Mouse (Mus musculus): ENCODE measurements at regions not wholly inside any gene's neighbourhood (a gene's known extent, or its start where the extent isn't known, plus 50 kb on each side); places are given as distances from the start of the nearest gene placed in this dataset.

DNA sequence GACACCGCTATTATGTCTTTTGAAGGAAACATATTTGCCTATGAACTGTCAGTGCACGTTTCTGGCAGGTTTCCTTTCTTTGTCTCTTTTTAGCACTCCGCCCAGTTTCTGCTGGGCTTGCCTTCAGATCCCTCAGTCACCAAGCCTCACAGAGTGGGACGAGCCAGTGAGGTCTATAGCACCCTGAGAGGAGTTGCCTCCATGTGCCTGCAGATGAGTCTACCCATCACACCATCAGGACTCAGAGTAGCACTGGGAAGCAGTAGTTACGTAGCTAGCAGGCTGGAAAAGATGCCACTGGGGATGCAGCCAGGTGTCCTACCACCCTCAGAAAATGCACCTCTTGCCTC, 141.5 kb upstream of the Smim15 start:
- Histone ChIP-seq H3K36me3 (no peaks in the 10 kb centered on the region), H3K9ac (replicated peaks) (no peak overlapping the region), H3K4me3 (no peak overlapping the region), H3K27ac (replicated peaks) (no peak overlapping the region), H3K9me3 (no peaks in the 10 kb centered on the region), H3K27me3 (no peaks in the 10 kb centered on the region), H3K4me2 (replicated peaks) (no peak overlapping the region), H3K4me1 (0 out of 2 replicates have a peak, but pooled peaks cover 4% of the 10 kb centered on the region)
- 70% methylated on average over 5 of the region's 5 CpGs for WGBS
- no peak for ATAC-seq (replicated peaks)

DNA sequence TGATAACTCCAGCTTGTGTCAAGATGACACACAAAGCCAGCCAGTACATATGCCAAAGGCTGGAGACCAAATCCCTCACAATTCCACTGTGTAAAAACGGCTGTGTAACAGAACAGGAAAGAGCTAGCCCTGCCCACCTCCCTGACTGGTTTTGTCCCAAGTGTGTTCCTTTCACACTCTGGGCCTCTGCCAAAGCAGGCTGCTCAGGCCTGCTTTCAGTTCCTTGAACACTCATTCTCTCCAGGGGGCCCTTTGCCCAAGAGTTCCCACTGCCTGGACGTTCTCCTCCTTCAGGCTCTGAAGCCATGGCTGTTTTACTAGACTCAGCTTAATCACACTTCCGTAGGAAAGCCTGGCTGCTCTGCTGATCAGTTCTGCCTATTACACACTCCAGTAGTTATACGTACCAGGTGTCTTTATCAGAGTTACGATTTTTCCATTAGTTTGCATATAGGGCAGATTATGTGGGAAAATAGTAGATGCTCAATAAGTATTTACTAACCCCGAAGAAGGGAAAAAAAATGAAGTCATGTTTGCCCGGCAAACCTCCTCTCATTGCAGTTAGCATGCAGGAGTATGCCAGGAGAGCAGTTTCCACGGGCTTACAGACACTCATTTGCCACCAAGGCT, 144.5 kb upstream of the Smim15 start:
- Histone ChIP-seq H3K27ac (replicated peaks) (no peak overlapping the region), H3K9ac (replicated peaks) (no peak overlapping the region), H3K4me1 (0 out of 2 replicates have a peak, but pooled peaks cover 4% of the 10 kb centered on the region), H3K9me3 (no peaks in the 10 kb centered on the region), H3K4me2 (replicated peaks) (no peak overlapping the region), H3K4me3 (no peak overlapping the region), H3K27me3 (no peaks in the 10 kb centered on the region), H3K36me3 (no peaks in the 10 kb centered on the region)
- 55% methylated on average over 8 of the region's 8 CpGs for WGBS
- no peak for ATAC-seq (replicated peaks)

DNA sequence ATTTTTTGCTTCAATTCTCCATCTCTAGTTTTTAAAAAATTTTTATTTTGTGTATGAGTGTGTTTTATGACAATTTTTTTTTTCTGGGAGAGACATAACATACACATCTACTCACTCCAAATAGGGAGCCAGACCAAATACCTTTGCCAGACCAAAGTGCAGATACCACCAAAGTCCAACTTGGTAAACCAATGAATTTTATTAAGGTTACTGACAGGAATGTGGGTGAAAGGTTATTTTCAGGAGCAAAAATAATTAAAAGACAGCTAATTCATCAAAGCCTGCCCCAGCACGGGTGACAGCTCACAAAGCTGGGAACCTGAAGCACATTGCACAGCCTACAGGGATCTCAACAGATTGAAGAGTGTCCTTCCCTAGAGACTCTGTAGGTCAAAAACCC, 146.6 kb upstream of the Smim15 start:
- no peak overlapping the region for H3K9ac ChIP-seq (replicated peaks)
- no peaks in the 10 kb centered on the region for H3K27me3 ChIP-seq
- H3K9me3 ChIP-seq, result no peaks in the 10 kb centered on the region
- WGBS, result 86% methylated on average over 1 of the region's 1 CpGs
- H3K4me3 ChIP-seq, result no peak overlapping the region
- H3K36me3 ChIP-seq, result no peaks in the 10 kb centered on the region
- H3K4me2 ChIP-seq (replicated peaks), result no peak overlapping the region
- H3K4me1 ChIP-seq, result no peaks in the 10 kb centered on the region
- H3K27ac ChIP-seq (replicated peaks), result no peak overlapping the region
- ATAC-seq (replicated peaks), result no peak

DNA sequence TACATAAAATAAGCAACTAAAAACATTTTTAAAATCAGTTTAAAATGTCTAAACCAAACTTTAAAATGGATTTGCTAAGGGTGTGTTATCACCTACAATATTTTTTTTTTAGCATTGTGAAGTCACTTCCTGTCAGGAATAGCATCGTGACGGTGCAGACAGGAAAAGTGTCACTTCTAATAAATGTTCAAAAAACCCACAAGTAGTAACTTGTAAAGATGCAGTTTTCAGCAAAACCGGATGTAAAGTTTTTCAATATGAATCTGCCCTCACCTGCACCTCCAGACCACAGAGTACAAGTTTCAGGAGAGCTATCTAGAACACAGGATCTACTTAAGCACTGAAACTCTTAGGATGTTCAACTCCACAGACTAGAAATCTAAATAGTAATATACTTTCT, 147.1 kb upstream of the Smim15 start:
- 87% methylated on average over 3 of the region's 3 CpGs for WGBS
- ATAC-seq (replicated peaks), result no peak
- H3K4me3 ChIP-seq, result no peak overlapping the region
- H3K9me3 ChIP-seq, result no peaks in the 10 kb centered on the region
- no peak overlapping the region for H3K27ac ChIP-seq (replicated peaks)
- peaks cover 3% of the 10 kb centered on the region for H3K4me1 ChIP-seq
- H3K4me2 ChIP-seq (replicated peaks), result no peak overlapping the region
- no peak overlapping the region for H3K9ac ChIP-seq (replicated peaks)
- no peaks in the 10 kb centered on the region for H3K27me3 ChIP-seq
- no peaks in the 10 kb centered on the region for H3K36me3 ChIP-seq

DNA sequence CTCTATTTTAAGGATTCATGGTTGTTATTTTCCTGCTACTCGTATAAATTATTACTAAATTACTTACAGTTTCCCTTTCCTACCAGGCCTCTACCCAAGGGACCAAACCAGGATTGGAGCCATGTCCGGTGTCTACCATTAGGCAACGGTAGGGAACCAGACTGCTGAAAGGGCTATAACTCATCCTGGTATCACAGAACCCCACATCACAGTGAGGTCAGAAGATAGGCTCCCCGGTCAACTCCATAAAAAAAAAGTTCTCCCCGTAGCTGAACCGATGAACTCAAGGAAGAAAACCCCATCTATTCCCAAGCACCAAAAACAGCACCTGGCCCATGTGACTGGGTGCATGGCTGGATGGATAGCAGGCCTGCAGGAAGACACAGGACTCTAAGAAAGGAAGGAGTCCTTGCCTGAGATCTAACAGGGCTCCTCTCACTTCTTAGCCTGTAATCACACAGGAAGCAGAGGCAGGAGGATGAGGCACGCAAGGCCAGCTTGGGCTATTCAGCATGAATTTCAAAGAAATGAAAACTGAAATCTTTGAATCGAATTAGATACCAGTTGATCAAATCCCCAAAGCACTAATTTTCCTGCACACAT, 150.6 kb upstream of the Smim15 start:
- WGBS, result 95% methylated on average over 8 of the region's 8 CpGs
- Histone ChIP-seq H3K27ac (replicated peaks) (no peak overlapping the region), H3K9ac (replicated peaks) (no peak overlapping the region), H3K4me1 (peaks cover 14% of the 10 kb centered on the region), H3K36me3 (no peaks in the 10 kb centered on the region), H3K4me2 (replicated peaks) (no peak overlapping the region), H3K4me3 (no peak overlapping the region), H3K9me3 (no peaks in the 10 kb centered on the region), H3K27me3 (no peaks in the 10 kb centered on the region)
- ATAC-seq (replicated peaks), result no peak

DNA sequence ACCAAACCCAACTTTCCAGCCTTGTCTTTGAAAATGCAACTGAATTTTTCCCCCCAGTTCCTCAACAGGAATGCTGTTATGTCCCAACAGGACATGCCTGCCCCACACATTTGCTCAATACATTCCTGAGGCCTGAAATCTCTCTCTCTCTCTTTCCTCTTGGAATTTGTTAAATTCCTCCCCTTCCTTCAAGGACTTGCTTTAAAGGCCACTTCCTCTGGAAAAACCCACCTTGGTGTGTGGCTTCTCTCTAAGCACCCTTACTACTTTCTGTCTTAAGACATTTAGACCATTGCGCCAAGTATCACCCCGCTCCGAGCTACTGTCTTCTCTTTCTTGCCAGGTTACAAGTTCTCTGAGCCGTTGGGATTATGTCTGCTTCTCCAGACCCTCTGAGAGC, 151.2 kb upstream of the Smim15 start:
- Histone ChIP-seq H3K4me3 (no peak overlapping the region), H3K9me3 (no peaks in the 10 kb centered on the region), H3K27ac (replicated peaks) (no peak overlapping the region), H3K4me1 (peaks cover 14% of the 10 kb centered on the region), H3K4me2 (replicated peaks) (no peak overlapping the region), H3K27me3 (no peaks in the 10 kb centered on the region), H3K9ac (replicated peaks) (no peak overlapping the region), H3K36me3 (no peaks in the 10 kb centered on the region)
- ATAC-seq (replicated peaks), result no peak
- WGBS, result 91% methylated on average over 4 of the region's 4 CpGs

DNA sequence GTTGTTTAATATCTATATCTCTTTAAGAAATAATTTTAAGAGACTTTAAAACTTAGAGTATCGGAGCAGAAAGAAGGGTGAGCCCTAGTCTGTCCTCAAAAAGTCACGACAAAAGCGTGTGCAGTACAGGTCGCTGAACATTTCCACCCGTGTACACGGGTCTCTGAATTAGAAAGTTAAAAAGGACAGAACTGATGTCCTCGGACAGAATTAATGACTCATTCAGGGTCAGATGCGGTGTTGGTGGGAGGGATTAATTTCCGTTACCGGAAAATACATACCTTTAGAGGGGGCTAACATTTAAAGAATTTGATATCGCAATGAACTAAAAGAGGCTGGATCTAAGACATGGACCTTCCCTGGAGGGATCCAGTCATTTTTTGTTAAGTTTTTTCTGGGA, 152.3 kb upstream of the Smim15 start:
- Histone ChIP-seq H3K9ac (replicated peaks) (peak overlapping the region; percentile 97), H3K4me1 (peaks cover 19% of the 10 kb centered on the region), H3K9me3 (no peaks in the 10 kb centered on the region), H3K27me3 (no peaks in the 10 kb centered on the region), H3K4me3 (peak overlapping the region; percentile 98), H3K4me2 (replicated peaks) (peak overlapping the region; percentile 70), H3K27ac (replicated peaks) (peak overlapping the region; percentile 99; the same call in 1 of the 2 replicates), H3K36me3 (no peaks in the 10 kb centered on the region)
- ATAC-seq (replicated peaks), result no peak
- WGBS, result 11% methylated on average over 11 of the region's 11 CpGs

DNA sequence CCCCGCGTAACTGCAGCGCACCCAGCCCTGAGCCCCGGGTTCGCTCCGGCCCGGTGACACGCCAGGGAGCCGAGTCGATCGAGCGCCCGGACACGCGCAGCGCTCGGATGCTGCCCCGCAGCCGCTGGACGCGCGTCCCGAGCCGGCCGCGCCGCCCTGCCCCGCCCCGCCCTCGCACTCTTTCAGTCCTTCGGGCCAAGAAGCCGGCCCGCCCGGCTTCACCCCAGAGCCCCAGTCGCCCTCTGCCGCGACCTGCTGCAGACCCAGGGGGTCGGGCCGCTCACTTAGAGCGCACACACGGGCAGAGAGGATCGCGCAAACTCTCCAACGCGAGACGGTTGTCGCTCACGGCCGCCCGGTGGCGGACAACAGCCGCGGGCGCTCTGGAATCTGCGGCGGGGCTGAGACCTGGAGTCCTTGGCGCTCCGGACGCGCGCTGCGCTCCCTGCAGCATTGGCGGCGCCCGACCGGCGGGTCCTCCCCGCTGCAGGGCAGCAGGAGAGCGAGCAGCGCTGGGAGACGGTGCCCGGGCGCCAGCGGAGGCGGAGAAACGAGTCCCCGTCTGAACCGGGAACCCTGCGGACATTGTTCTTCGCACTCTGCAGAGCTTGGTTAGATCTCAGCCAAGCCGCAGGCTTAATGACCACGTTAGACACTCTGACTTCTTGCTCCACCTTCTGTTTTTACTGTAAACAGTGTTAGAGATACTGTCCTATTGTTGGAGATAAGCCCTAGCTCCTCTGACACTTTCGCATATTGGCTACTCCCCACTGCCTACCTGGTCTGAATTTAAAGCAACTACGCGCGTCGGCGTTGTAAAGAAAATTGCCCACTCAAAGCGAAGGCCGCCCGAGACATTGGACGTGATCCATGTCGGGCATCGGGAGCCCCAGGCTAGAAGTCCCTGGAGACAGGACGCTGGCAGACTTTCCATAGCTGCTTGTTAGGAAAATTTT, 153.1 kb upstream of the Smim15 start:
- Histone ChIP-seq H3K27me3 (no peaks in the 10 kb centered on the region), H3K9me3 (no peaks in the 10 kb centered on the region), H3K27ac (replicated peaks) (peak overlapping the region; percentile 99), H3K4me1 (peaks cover 24% of the 10 kb centered on the region), H3K4me3 (peak overlapping the region; percentile 98), H3K36me3 (no peaks in the 10 kb centered on the region), H3K9ac (replicated peaks) (peak overlapping the region; percentile 97), H3K4me2 (replicated peaks) (peak overlapping the region; percentile 70)
- WGBS, result under 1% methylated on average over 92 of the region's 95 CpGs
- ATAC-seq (replicated peaks), result no peak; the same call in none of the 2 replicates

DNA sequence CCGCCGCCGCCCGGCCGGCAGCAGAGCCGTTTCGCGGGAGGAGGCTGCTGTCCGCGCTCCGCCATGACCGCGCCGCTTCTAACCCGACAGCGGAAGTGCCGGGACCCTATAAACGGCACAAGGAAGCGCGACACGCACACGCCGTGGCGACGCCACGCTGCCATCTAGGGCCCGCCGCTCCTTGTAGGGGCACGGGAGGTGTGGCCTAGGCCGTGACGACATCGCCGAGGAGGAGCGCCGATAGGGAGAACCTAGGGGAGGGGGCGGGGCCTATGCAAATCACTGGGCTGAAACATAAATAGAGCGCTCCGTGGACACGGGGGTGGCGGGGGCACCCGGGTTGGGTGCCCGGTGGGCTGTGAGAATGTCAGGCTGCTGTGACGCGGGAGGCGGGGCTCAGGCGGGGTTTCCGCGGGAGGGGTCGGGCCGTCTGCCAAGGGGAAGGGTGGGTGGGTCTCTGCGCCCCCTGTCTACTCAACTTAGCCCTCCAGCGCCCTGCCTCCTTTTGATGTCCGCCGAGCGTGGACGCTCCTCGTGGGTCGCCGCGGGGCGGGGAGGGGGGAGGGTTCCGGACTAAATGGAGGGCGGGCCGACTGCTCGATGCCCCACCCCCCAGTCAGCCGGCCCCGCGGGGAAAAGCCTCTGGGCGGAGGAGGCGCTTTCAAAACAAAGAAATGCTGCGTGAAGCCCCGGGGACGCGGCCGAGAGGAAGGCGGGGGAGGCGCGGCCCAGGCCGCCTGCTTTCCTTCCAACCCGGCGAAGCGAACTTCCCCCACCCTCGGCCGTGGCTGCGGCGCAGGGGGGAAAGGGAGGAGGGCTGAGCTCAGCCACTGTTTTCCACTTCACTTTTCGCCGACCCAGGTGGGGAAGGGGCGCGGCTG, 154.0 kb upstream of the Smim15 start:
- H3K36me3 ChIP-seq, result no peaks in the 10 kb centered on the region
- H3K4me1 ChIP-seq, result peaks cover 24% of the 10 kb centered on the region
- peak overlapping the region; percentile 99 for H3K27ac ChIP-seq (replicated peaks)
- peak overlapping the region; percentile 98 for H3K4me3 ChIP-seq
- H3K9ac ChIP-seq (replicated peaks), result peak overlapping the region; percentile 97
- no peaks in the 10 kb centered on the region for H3K27me3 ChIP-seq
- ATAC-seq (replicated peaks), result peak; percentile 96
- H3K9me3 ChIP-seq, result no peaks in the 10 kb centered on the region
- WGBS, result under 1% methylated on average over 66 of the region's 90 CpGs
- peak overlapping the region; percentile 70 for H3K4me2 ChIP-seq (replicated peaks)

DNA sequence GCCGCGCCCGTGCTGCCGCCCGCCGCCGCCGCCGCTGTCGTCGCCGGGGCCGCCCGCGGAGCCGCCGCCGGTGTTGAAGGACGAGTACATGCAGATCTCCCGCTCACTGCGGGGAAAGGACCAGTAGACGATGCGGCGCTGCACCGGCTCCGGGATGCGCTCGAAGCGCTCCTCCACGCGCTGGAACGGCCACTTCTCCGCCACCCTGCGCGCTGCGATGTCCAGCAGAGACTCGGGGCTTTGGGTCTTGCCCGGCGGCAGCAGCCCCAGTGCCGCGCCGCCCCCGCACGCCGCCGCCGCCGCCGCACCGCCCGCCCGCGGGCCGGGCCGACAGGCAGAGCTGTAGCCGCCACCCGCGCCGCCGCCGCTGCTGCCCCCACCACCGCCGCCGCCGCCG, 154.7 kb upstream of the Smim15 start:
- peak overlapping the region; percentile 98 for H3K4me3 ChIP-seq
- H3K27ac ChIP-seq (replicated peaks), result peak overlapping the region; percentile 99
- peak overlapping the region; percentile 87 for H3K9ac ChIP-seq (replicated peaks)
- H3K9me3 ChIP-seq, result no peaks in the 10 kb centered on the region
- WGBS, result under 1% methylated on average over 46 of the region's 66 CpGs
- H3K36me3 ChIP-seq, result no peaks in the 10 kb centered on the region
- no peaks in the 10 kb centered on the region for H3K27me3 ChIP-seq
- no peak for ATAC-seq (replicated peaks)
- H3K4me2 ChIP-seq (replicated peaks), result peak overlapping the region; percentile 61
- H3K4me1 ChIP-seq, result peaks cover 29% of the 10 kb centered on the region

DNA sequence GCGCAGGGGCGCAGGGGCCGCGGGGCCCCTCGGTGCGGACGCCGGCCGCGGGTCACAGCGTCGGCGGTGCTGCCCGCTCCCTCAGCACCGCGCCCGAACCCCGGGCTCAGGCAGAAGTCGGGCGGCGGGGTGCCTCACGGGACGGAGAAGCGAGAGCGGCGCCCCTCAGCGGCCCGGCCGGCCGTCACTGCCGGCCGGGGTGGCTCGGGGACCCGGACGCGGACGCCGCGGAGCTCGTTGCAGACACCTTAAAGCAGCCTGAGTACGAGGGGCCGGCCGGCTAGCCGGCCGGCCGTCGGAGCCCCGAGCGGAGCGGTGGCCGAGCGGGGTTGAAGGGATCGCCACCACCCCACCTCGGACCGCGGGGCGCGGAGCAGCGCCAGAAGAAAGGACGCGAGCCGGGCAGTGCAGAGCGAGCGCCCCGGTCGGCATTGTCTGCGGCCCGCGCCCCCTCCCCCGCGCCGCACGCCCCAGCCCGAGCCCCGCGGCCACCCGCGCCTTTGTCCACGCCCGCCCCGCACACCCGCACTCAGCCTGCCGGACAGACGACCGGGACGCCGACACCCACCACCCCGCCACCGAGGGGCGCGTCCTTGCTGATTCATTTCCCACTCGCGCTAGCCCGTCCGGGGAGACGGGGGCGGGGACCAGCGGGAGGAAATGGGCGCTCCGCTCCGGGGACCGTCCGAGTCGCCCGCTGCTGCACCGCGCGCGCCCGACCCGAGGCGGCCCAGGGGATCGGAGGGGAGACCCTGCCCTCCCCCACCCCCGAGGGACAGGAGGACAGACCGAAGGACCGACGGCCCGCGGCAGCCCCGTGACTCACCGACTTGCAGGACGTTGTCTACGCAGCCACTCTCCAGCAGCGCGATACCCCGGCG, 155.4 kb upstream of the Smim15 start:
- peak overlapping the region; percentile 99 for H3K27ac ChIP-seq (replicated peaks)
- H3K4me2 ChIP-seq (replicated peaks), result peak overlapping the region; percentile 61
- H3K4me1 ChIP-seq, result peaks cover 37% of the 10 kb centered on the region
- H3K27me3 ChIP-seq, result no peaks in the 10 kb centered on the region
- H3K9me3 ChIP-seq, result no peaks in the 10 kb centered on the region
- ATAC-seq (replicated peaks), result no peak
- H3K36me3 ChIP-seq, result no peaks in the 10 kb centered on the region
- under 1% methylated on average over 114 of the region's 127 CpGs for WGBS
- peak overlapping the region; percentile 87 for H3K9ac ChIP-seq (replicated peaks)
- H3K4me3 ChIP-seq, result peak overlapping the region; percentile 98
